Mouse (Mus musculus): ENCODE data around the gene Gltpd2.

GRCm38 (mm10) chr11:70551526-70551925 lies 32.5 kb downstream of the Gltpd2 start:
- no peak for TF ChIP-seq CTCF (IDR thresholded peaks at IDR 0.05; ENCODE audit: low read depth)
- TF ChIP-seq EP300 (optimal IDR thresholded peaks at IDR 0.05) = no peak
